10 mouse cellular contexts compared by ENCODE assay signal in genomic region chr14:55024236-55024635, GRCm38 (mm10). TPM values are rescaled to one million over a fixed set of nuclear protein-coding genes. Genes with fewer than 3 reads are reported as not detected.
DNase-seq lines count a peak whose midpoint lies in the region; ATAC-seq and TF ChIP-seq lines count a peak whose summit lies in the region.
"Had no signal": no experiment of that assay in that cellular context is flagged by ENCODE, and none has a peak within 500 bp of the region (broad histone marks: within the 10 kb centered on the region; RNA-seq: fewer than 3 reads in every experiment).

No protein-coding gene starts in this region.

- no peaks in the 10 kb centered on the region for H3K27me3 ChIP-seq in forebrain, embryonic 14.5 days (replicated peaks; ENCODE audit: control insufficient read depth, insufficient read depth, low read length)
- H3K27me3 ChIP-seq in forebrain, embryonic 12.5 days = no peaks in the 10 kb centered on the region
- H3K27me3 ChIP-seq in lung, embryonic 14.5 days (ENCODE audit: insufficient read depth, low read length) = no peaks in the 10 kb centered on the region

- H3K4me3 ChIP-seq in forebrain, embryonic 14.5 days (ENCODE audit: low read depth, low read length) = no peak overlapping the region
- H3K4me3 ChIP-seq in forebrain, embryonic 12.5 days (replicated peaks) = no peak overlapping the region
- H3K4me3 ChIP-seq in lung, embryonic 14.5 days (ENCODE audit: low read depth, low read length) = no peak overlapping the region

- WGBS in forebrain, embryonic 14.5 days = 61% methylated on average over 7 of the region's 7 CpGs
- 63% methylated on average over 7 of the region's 7 CpGs for WGBS in forebrain, embryonic 12.5 days
- WGBS in lung, embryonic 14.5 days = 61% methylated on average over 7 of the region's 7 CpGs

- peaks cover 21% of the 10 kb centered on the region for H3K4me1 ChIP-seq in forebrain, embryonic 14.5 days (ENCODE audit: control insufficient read depth, insufficient read depth, low read length)
- H3K4me1 ChIP-seq in forebrain, embryonic 12.5 days = peaks cover 29% of the 10 kb centered on the region
- no peaks in the 10 kb centered on the region for H3K4me1 ChIP-seq in lung, embryonic 14.5 days (ENCODE audit: insufficient read depth)

- H3K36me3 ChIP-seq in forebrain, embryonic 14.5 days (ENCODE audit: control insufficient read depth, insufficient read depth, low read length) = peaks cover 48% of the 10 kb centered on the region
- peaks cover 49% of the 10 kb centered on the region for H3K36me3 ChIP-seq in forebrain, embryonic 12.5 days (replicated peaks)
- H3K36me3 ChIP-seq in lung, embryonic 14.5 days (ENCODE audit: insufficient read depth) = peaks cover 57% of the 10 kb centered on the region

- DNase-seq in forebrain, embryonic 14.5 days (ENCODE audit: low spot score) = peak; percentile 85
- DNase-seq in 3134 (ENCODE audit: extremely low read depth, insufficient read length, low spot score) = peak; percentile 10
- DNase-seq in adrenal gland, adult 18-20 months (ENCODE audit: low spot score in 2 of 2) = peak; percentile 23 to 52
- DNase-seq in embryo, embryonic 11 days = peak; percentile 72
- DNase-seq in kidney, adult 9 months = peak; percentile 65
- peak; percentile 84 for DNase-seq in lung, embryonic 14.5 days
- peak; percentile 70 for DNase-seq in right cerebral cortex, postnatal 4 days

- H3K27ac ChIP-seq in forebrain, embryonic 14.5 days (ENCODE audit: low read depth, low read length) = no peak overlapping the region
- no peak overlapping the region for H3K27ac ChIP-seq in forebrain, embryonic 12.5 days
- no peak overlapping the region for H3K27ac ChIP-seq in lung, embryonic 14.5 days (ENCODE audit: low read depth)

- H3K9ac ChIP-seq in forebrain, embryonic 14.5 days (ENCODE audit: low read length) = no peak overlapping the region
- H3K9ac ChIP-seq in forebrain, embryonic 12.5 days = no peak overlapping the region
- no peak overlapping the region for H3K9ac ChIP-seq in lung, embryonic 14.5 days

- no peak overlapping the region for H3K4me2 ChIP-seq in forebrain, embryonic 14.5 days (ENCODE audit: low read length)
- H3K4me2 ChIP-seq in forebrain, embryonic 12.5 days = no peak overlapping the region
- H3K4me2 ChIP-seq in lung, embryonic 14.5 days = no peak overlapping the region

- TF ChIP-seq CTCF in lung, embryonic 14.5 days (IDR thresholded peaks at IDR 0.05; ENCODE audit: low read depth) = peak; percentile 72

- ATAC-seq in forebrain, embryonic 14.5 days = peak; percentile 9; the same call in 1 of the 2 replicates
- ATAC-seq in forebrain, embryonic 12.5 days (ENCODE audit: low FRiP score) = no peak
- ATAC-seq in lung, embryonic 14.5 days (ENCODE audit: insufficient read depth) = no peak

- no peaks in the 10 kb centered on the region for H3K9me3 ChIP-seq in forebrain, embryonic 14.5 days (replicated peaks; ENCODE audit: control insufficient read depth, low read length)
- H3K9me3 ChIP-seq in forebrain, embryonic 12.5 days = no peaks in the 10 kb centered on the region
- no peaks in the 10 kb centered on the region for H3K9me3 ChIP-seq in lung, embryonic 14.5 days (ENCODE audit: low read depth, low read length)

RNA-seq across cellular contexts. Expression of gene Ngdn, which starts 9.0 kb away (rescaled TPM):
- 64.1 and 72.0 TPM in 2 replicates for polyA plus RNA-seq in forebrain, embryonic 14.5 days (2014; fragmentation: Nextera tagmentation; extraction: Ambion mirVana)
- 71.7 and 73.3 TPM in 2 replicates for polyA plus RNA-seq in forebrain, embryonic 12.5 days (2016; fragmentation: Nextera tagmentation; extraction: Ambion mirVana)
- 10 to 100 TPM; 38.2 to 43.2 TPM for total RNA-seq in adrenal gland, adult 18-20 months (2021)
- polyA plus RNA-seq in lung, embryonic 14.5 days (2014; fragmentation: Nextera tagmentation; extraction: Ambion mirVana) = 75.0 and 81.6 TPM in 2 replicates

RNA-seq across cellular contexts. Expression of gene Myh7, which starts 29.8 kb away (rescaled TPM):
- polyA plus RNA-seq in forebrain, embryonic 14.5 days (2014; fragmentation: Nextera tagmentation; extraction: Ambion mirVana) = 5.4 and 6.5 TPM in 2 replicates
- polyA plus RNA-seq in forebrain, embryonic 12.5 days (2016; fragmentation: Nextera tagmentation; extraction: Ambion mirVana) = 3.6 and 4.2 TPM in 2 replicates
- under 1 TPM in 1 of 2 experiments, not detected in 1; 0.42 TPM for total RNA-seq in adrenal gland, adult 18-20 months (2021)
- 1.8 and 3.6 TPM in 2 replicates for polyA plus RNA-seq in lung, embryonic 14.5 days (2014; fragmentation: Nextera tagmentation; extraction: Ambion mirVana)

RNA-seq across cellular contexts. Expression of gene Gm17428, which starts 47.5 kb away (rescaled TPM):
- polyA plus RNA-seq in forebrain, embryonic 14.5 days (2014; fragmentation: Nextera tagmentation; extraction: Ambion mirVana) = not detected in 2 replicates
- polyA plus RNA-seq in forebrain, embryonic 12.5 days (2016; fragmentation: Nextera tagmentation; extraction: Ambion mirVana) = not detected in 2 replicates
- not detected for total RNA-seq in adrenal gland, adult 18-20 months (2021)
- polyA plus RNA-seq in lung, embryonic 14.5 days (2014; fragmentation: Nextera tagmentation; extraction: Ambion mirVana) = not detected in 2 replicates
- total RNA-seq: left cerebral cortex, adult 8-10 months had no signal
- polyA plus RNA-seq: stomach, embryonic 14.5 days had no signal

RNA-seq across cellular contexts. Expression of gene Myh6, which starts 57.5 kb away (rescaled TPM):
- polyA plus RNA-seq in forebrain, embryonic 14.5 days (2014; fragmentation: Nextera tagmentation; extraction: Ambion mirVana) = 0.91 and 1.2 TPM in 2 replicates
- 1.5 and 1.8 TPM in 2 replicates for polyA plus RNA-seq in forebrain, embryonic 12.5 days (2016; fragmentation: Nextera tagmentation; extraction: Ambion mirVana)
- total RNA-seq in adrenal gland, adult 18-20 months (2021) = under 1 TPM in 1 of 2 experiments, not detected in 1; 0.42 TPM
- polyA plus RNA-seq in lung, embryonic 14.5 days (2014; fragmentation: Nextera tagmentation; extraction: Ambion mirVana) = 4.6 and 87.1 TPM in 2 replicates

Comparison
In these comparisons a context has a peak if more than half of its experiments do, and no peak if none do; other contexts are left out.
1. DNase-seq: peak in every context shown above with its lines; median percentile 85 in forebrain, embryonic 14.5 days; 84 in lung, embryonic 14.5 days; 72 in embryo, embryonic 11 days; 70 in right cerebral cortex, postnatal 4 days; 65 in kidney, adult 9 months; 38 in adrenal gland, adult 18-20 months; 10 in 3134.